In genomic region chr3:14888549-14888948, GRCm38 (mm10) we compare ENCODE assay signal across 14 mouse cellular contexts. TPM values are rescaled to one million over a fixed set of nuclear protein-coding genes. Genes with fewer than 3 reads are reported as not detected.
DNase-seq lines count a peak whose midpoint lies in the region; ATAC-seq and TF ChIP-seq lines count a peak whose summit lies in the region.
"Had no signal": no experiment of that assay in that cellular context is flagged by ENCODE, and none has a peak within 500 bp of the region (broad histone marks: within the 10 kb centered on the region; RNA-seq: fewer than 3 reads in every experiment).

No protein-coding gene starts in this region.

- WGBS in forebrain, embryonic 14.5 days = 14% methylated on average over 2 of the region's 2 CpGs
- 15% methylated on average over 2 of the region's 2 CpGs for WGBS in forebrain, embryonic 13.5 days
- 45% methylated on average over 2 of the region's 2 CpGs for WGBS in kidney, adult 2 months
- WGBS in kidney, embryonic 14.5 days = 56% methylated on average over 2 of the region's 2 CpGs
- 54% methylated on average over 2 of the region's 2 CpGs for WGBS in liver, embryonic 14.5 days (ENCODE audit: insufficient replicate concordance)

- no peak for TF ChIP-seq CTCF in kidney, adult 2 months (conservative IDR thresholded peaks at IDR 0.05; ENCODE audit: insufficient read depth, insufficient read length, low read depth, low read length)
- TF ChIP-seq CTCF in G1E (IDR thresholded peaks at IDR 0.05; ENCODE audit: low read depth, low read length) = no peak
- TF ChIP-seq CTCF in liver, embryonic 14.5 days (IDR thresholded peaks at IDR 0.05; ENCODE audit: low read depth) = no peak

- no peak overlapping the region for H3K4me2 ChIP-seq in forebrain, embryonic 14.5 days (ENCODE audit: low read length)
- H3K4me2 ChIP-seq in forebrain, embryonic 13.5 days = no peak overlapping the region
- H3K4me2 ChIP-seq in kidney, embryonic 14.5 days (replicated peaks; ENCODE audit: low read depth, low read length) = no peak overlapping the region
- H3K4me2 ChIP-seq in liver, embryonic 14.5 days (ENCODE audit: low read depth) = peak overlapping the region; percentile 85
- H3K4me2 ChIP-seq: neural tube, embryonic 12.5 days had no signal

- H3K27ac ChIP-seq in forebrain, embryonic 14.5 days (ENCODE audit: low read depth, low read length) = no peak overlapping the region
- H3K27ac ChIP-seq in forebrain, embryonic 13.5 days = no peak overlapping the region
- peak overlapping the region; percentile 86 for H3K27ac ChIP-seq in kidney, adult 2 months (ENCODE audit: insufficient read depth, low read depth, low read length)
- no peak overlapping the region for H3K27ac ChIP-seq in kidney, embryonic 14.5 days (ENCODE audit: low read depth, low read length)
- peak overlapping the region; percentile 89 for H3K27ac ChIP-seq in liver, embryonic 14.5 days
- H3K27ac ChIP-seq: neural tube, embryonic 12.5 days had no signal

- H3K9me3 ChIP-seq in forebrain, embryonic 14.5 days (replicated peaks; ENCODE audit: control insufficient read depth, low read length) = no peaks in the 10 kb centered on the region
- H3K9me3 ChIP-seq in forebrain, embryonic 13.5 days (replicated peaks) = no peaks in the 10 kb centered on the region
- H3K9me3 ChIP-seq in kidney, embryonic 14.5 days (ENCODE audit: control insufficient read depth, low read length) = no peaks in the 10 kb centered on the region
- no peaks in the 10 kb centered on the region for H3K9me3 ChIP-seq in G1E (replicated peaks)
- no peaks in the 10 kb centered on the region for H3K9me3 ChIP-seq in liver, embryonic 14.5 days (ENCODE audit: control insufficient read depth, low read length)
- H3K9me3 ChIP-seq: neural tube, embryonic 12.5 days had no signal

- H3K27me3 ChIP-seq in forebrain, embryonic 14.5 days (replicated peaks; ENCODE audit: control insufficient read depth, insufficient read depth, low read length) = 0 out of 2 replicates have a peak, but pooled peaks cover 4% of the 10 kb centered on the region
- peaks cover 9% of the 10 kb centered on the region; the same call in 1 of the 2 replicates for H3K27me3 ChIP-seq in forebrain, embryonic 13.5 days
- H3K27me3 ChIP-seq in kidney, adult 2 months (replicated peaks; ENCODE audit: control insufficient read depth, insufficient read depth, low read length) = no peaks in the 10 kb centered on the region
- H3K27me3 ChIP-seq in kidney, embryonic 14.5 days (ENCODE audit: control insufficient read depth, insufficient read depth, low read length) = no peaks in the 10 kb centered on the region
- H3K27me3 ChIP-seq in G1E (ENCODE audit: insufficient read depth, low read length) = no peaks in the 10 kb centered on the region
- H3K27me3 ChIP-seq in liver, embryonic 14.5 days (ENCODE audit: control insufficient read depth, insufficient read depth, low read length) = no peaks in the 10 kb centered on the region

- TF ChIP-seq EP300 in liver, embryonic 14.5 days (IDR thresholded peaks at IDR 0.05; ENCODE audit: low read depth) = no peak

- no peaks in the 10 kb centered on the region for H3K36me3 ChIP-seq in forebrain, embryonic 14.5 days (ENCODE audit: control insufficient read depth, insufficient read depth, low read length)
- no peaks in the 10 kb centered on the region for H3K36me3 ChIP-seq in forebrain, embryonic 13.5 days (ENCODE audit: poor library complexity, severe bottlenecking)
- peaks cover 2% of the 10 kb centered on the region; the same call in 1 of the 2 replicates for H3K36me3 ChIP-seq in kidney, adult 2 months (ENCODE audit: control insufficient read depth, insufficient read depth, low read length)
- no peaks in the 10 kb centered on the region for H3K36me3 ChIP-seq in kidney, embryonic 14.5 days (ENCODE audit: control insufficient read depth, insufficient read depth, low read length)
- H3K36me3 ChIP-seq in G1E (replicated peaks) = peaks cover 41% of the 10 kb centered on the region
- H3K36me3 ChIP-seq in liver, embryonic 14.5 days (replicated peaks; ENCODE audit: control insufficient read depth, insufficient read depth, low read depth) = peaks cover 56% of the 10 kb centered on the region
- H3K36me3 ChIP-seq: neural tube, embryonic 12.5 days had no signal

- no peak overlapping the region for H3K4me3 ChIP-seq in forebrain, embryonic 14.5 days (ENCODE audit: low read depth, low read length)
- H3K4me3 ChIP-seq in forebrain, embryonic 13.5 days = no peak overlapping the region
- no peak overlapping the region for H3K4me3 ChIP-seq in kidney, adult 2 months (ENCODE audit: insufficient read depth, low read depth, low read length)
- H3K4me3 ChIP-seq in kidney, embryonic 14.5 days (ENCODE audit: low read length) = no peak overlapping the region
- H3K4me3 ChIP-seq in G1E (ENCODE audit: low read depth, low read length) = peak overlapping the region; percentile 83
- H3K4me3 ChIP-seq in liver, embryonic 14.5 days (ENCODE audit: insufficient read depth in 1 of 2, low read depth in 2 of 2, low read length in 2 of 2) = peak overlapping the region; percentile 85 to 98
- H3K4me3 ChIP-seq: neural tube, embryonic 12.5 days had no signal

- H3K4me1 ChIP-seq in forebrain, embryonic 14.5 days (ENCODE audit: control insufficient read depth, insufficient read depth, low read length) = no peaks in the 10 kb centered on the region
- H3K4me1 ChIP-seq in forebrain, embryonic 13.5 days = 0 out of 2 replicates have a peak, but pooled peaks cover 7% of the 10 kb centered on the region
- peaks cover 4% of the 10 kb centered on the region; the same call in 1 of the 2 replicates for H3K4me1 ChIP-seq in kidney, adult 2 months (ENCODE audit: control insufficient read depth, insufficient read depth, low read length)
- H3K4me1 ChIP-seq in kidney, embryonic 14.5 days (ENCODE audit: control insufficient read depth, insufficient read depth, low read length) = 0 out of 2 replicates have a peak, but pooled peaks cover 3% of the 10 kb centered on the region
- H3K4me1 ChIP-seq in G1E (ENCODE audit: insufficient read depth, low read depth, low read length) = peaks cover 19% of the 10 kb centered on the region
- H3K4me1 ChIP-seq in liver, embryonic 14.5 days (replicated peaks; ENCODE audit: control insufficient read depth in 2 of 2, insufficient read depth in 2 of 2, low read length in 1 of 2) = peaks cover 12 to 17% of the 10 kb centered on the region in 2 experiments
- H3K4me1 ChIP-seq: neural tube, embryonic 12.5 days had no signal

- H3K9ac ChIP-seq in forebrain, embryonic 14.5 days (ENCODE audit: low read length) = no peak overlapping the region
- no peak overlapping the region for H3K9ac ChIP-seq in forebrain, embryonic 13.5 days
- no peak overlapping the region for H3K9ac ChIP-seq in kidney, embryonic 14.5 days (ENCODE audit: low read depth, low read length)
- H3K9ac ChIP-seq in liver, embryonic 14.5 days (replicated peaks) = peak overlapping the region; percentile 99
- H3K9ac ChIP-seq: neural tube, embryonic 12.5 days had no signal

- peak; percentile 47 for DNase-seq in forebrain, embryonic 14.5 days (ENCODE audit: low spot score)
- DNase-seq in kidney, adult 2 months = no peak
- no peak for DNase-seq in G1E (ENCODE audit: low spot score)
- DNase-seq in liver, embryonic 14.5 days (ENCODE audit: low read depth in 3 of 3, low spot score in 3 of 3) = no peak
- no peak for DNase-seq in cerebellum, adult 9-11 months
- no peak for DNase-seq in T-cell, adult 2 months (ENCODE audit: low spot score)
- DNase-seq: cerebellum, adult 8-10 months; gastrocnemius, postnatal 36 days; kidney, adult 11 months; lung, adult 2 months; midbrain, embryonic 14.5 days had no signal

- ATAC-seq in forebrain, embryonic 14.5 days = no peak
- no peak for ATAC-seq in forebrain, embryonic 13.5 days
- no peak for ATAC-seq in kidney, embryonic 14.5 days (ENCODE audit: low FRiP score, low TSS enrichment)
- ATAC-seq in G1E (ENCODE audit: extremely low read depth, insufficient number of reproducible peaks, low FRiP score, poor library complexity, severe bottlenecking) = no peak
- ATAC-seq in liver, embryonic 14.5 days (ENCODE audit: insufficient read depth) = no peak

- no peak for TF ChIP-seq POLR2A in kidney, adult 2 months (IDR thresholded peaks at IDR 0.05; ENCODE audit: low read depth, low read length)

RNA-seq across cellular contexts. Expression of gene Car2, which starts 2.5 kb away (rescaled TPM):
- 22.1 and 25.5 TPM in 2 replicates for polyA plus RNA-seq in forebrain, embryonic 14.5 days (2014; fragmentation: Nextera tagmentation; extraction: Ambion mirVana)
- 24.2 and 27.6 TPM in 2 replicates for polyA plus RNA-seq in forebrain, embryonic 13.5 days (2015; fragmentation: Nextera tagmentation; extraction: Ambion mirVana)
- polyA plus RNA-seq in kidney, adult 2 months (2012; rRNA removed) = 1,535 and 1,611 TPM in 2 replicates
- polyA plus RNA-seq in kidney, embryonic 14.5 days (2014; fragmentation: Nextera tagmentation; extraction: Ambion mirVana) = 31.0 and 38.2 TPM in 2 replicates
- 1,532 and 1,746 TPM in 2 replicates for total RNA-seq in G1E (2014; fragmentation: Nextera tagmentation)
- total RNA-seq in G1E (2017) = 1,452 and 1,581 TPM in 2 replicates
- 537 and 1,129 TPM in 2 replicates for polyA plus RNA-seq in G1E (2012)
- polyA plus RNA-seq in liver, embryonic 14.5 days (2012; rRNA removed) = 960 and 1,504 TPM in 2 replicates
- 2,373 and 2,511 TPM in 2 replicates for polyA plus RNA-seq in liver, embryonic 14.5 days (2014; fragmentation: Nextera tagmentation; extraction: Ambion mirVana)

RNA-seq across cellular contexts. Expression of gene Car3, which starts 25.2 kb away (rescaled TPM):
- polyA plus RNA-seq in forebrain, embryonic 14.5 days (2014; fragmentation: Nextera tagmentation; extraction: Ambion mirVana) = 1.1 and 1.5 TPM in 2 replicates
- 1.6 and 1.8 TPM in 2 replicates for polyA plus RNA-seq in forebrain, embryonic 13.5 days (2015; fragmentation: Nextera tagmentation; extraction: Ambion mirVana)
- polyA plus RNA-seq in kidney, adult 2 months (2012; rRNA removed) = 359 and 491 TPM in 2 replicates
- 26.7 and 26.8 TPM in 2 replicates for polyA plus RNA-seq in kidney, embryonic 14.5 days (2014; fragmentation: Nextera tagmentation; extraction: Ambion mirVana)
- total RNA-seq in G1E (2014; fragmentation: Nextera tagmentation) = 18.5 TPM in 2 replicates
- 1.1 and 1.2 TPM in 2 replicates for total RNA-seq in G1E (2017)
- polyA plus RNA-seq in G1E (2012) = 1.7 and 3.9 TPM in 2 replicates
- 30.6 and 33.2 TPM in 2 replicates for polyA plus RNA-seq in liver, embryonic 14.5 days (2012; rRNA removed)
- 80.3 and 134 TPM in 2 replicates for polyA plus RNA-seq in liver, embryonic 14.5 days (2014; fragmentation: Nextera tagmentation; extraction: Ambion mirVana)

Comparison
In these comparisons a context has a peak if more than half of its experiments do, and no peak if none do; other contexts are left out.
1. H3K27ac ChIP-seq: peak in kidney, adult 2 months (single experiment) and liver, embryonic 14.5 days (single experiment); none in forebrain, embryonic 14.5 days (single experiment), forebrain, embryonic 13.5 days (single experiment) and kidney, embryonic 14.5 days (single experiment).
2. RNA of gene Car2, which starts 2.5 kb away (polyA plus RNA-seq): 960 to 2,511 TPM in liver, embryonic 14.5 days, 1,535 to 1,611 TPM in kidney, adult 2 months and 537 to 1,129 TPM in G1E; 31.0 to 38.2 TPM in kidney, embryonic 14.5 days, 24.2 to 27.6 TPM in forebrain, embryonic 13.5 days and 22.1 to 25.5 TPM in forebrain, embryonic 14.5 days; every median in the first group is over 10 times any median in the second.
3. H3K4me3 ChIP-seq: peak in G1E (single experiment) and liver, embryonic 14.5 days (2 of 2); none in forebrain, embryonic 14.5 days (single experiment), forebrain, embryonic 13.5 days (single experiment), kidney, adult 2 months (single experiment) and kidney, embryonic 14.5 days (single experiment).